Mouse (Mus musculus) liver, embryonic 13.5 days (tissue): Measurements from ENCODE around the gene Tarbp2. TPM values are rescaled to one million over a fixed set of nuclear protein-coding genes. Genes with fewer than 3 reads are reported as not detected.

Source experiments
- ATAC-seq: fragments of 200-750 bp; cut with Nextera tagmentation; 2 replicates; pipeline ENCODE4 v1.8.0; 2017; ENCODE audit warnings: low read depth, mild to moderate bottlenecking, moderate number of reproducible peaks, moderate library complexity
- DNase-seq: peaks from one replicate; pipeline ENCODE4 v3.0.0; 2022
- H3K27ac ChIP-seq: fragments of 300-500 bp; sonication (generic); 2 replicates; pipeline ENCODE4 v1.5.1; 2015; ENCODE audit warnings: moderate library complexity, mild to moderate bottlenecking, inconsistent platforms
- H3K27me3 ChIP-seq: fragments of 300-500 bp; sonication (generic); 2 replicates; pipeline ENCODE4 v1.6.1; 2015; ENCODE audit warnings: mild to moderate bottlenecking, inconsistent platforms
- H3K36me3 ChIP-seq: fragments of 300-500 bp; sonication (generic); 2 replicates; pipeline ENCODE4 v1.6.1; 2015; ENCODE audit warnings: mild to moderate bottlenecking, inconsistent platforms
- H3K4me1 ChIP-seq: fragments of 300-500 bp; sonication (generic); replicated peaks from 2 replicates; pipeline ENCODE4 v1.6.1; 2015; ENCODE audit warnings: inconsistent platforms
- H3K4me2 ChIP-seq: fragments of 300-500 bp; sonication (generic); 2 replicates; pipeline ENCODE4 v1.6.1; 2015; ENCODE audit warnings: inconsistent platforms, mild to moderate bottlenecking, moderate library complexity
- H3K4me3 ChIP-seq: fragments of 300-500 bp; sonication (generic); replicated peaks from 2 replicates; pipeline ENCODE4 v1.5.1; 2015; ENCODE audit warnings: mild to moderate bottlenecking, inconsistent platforms
- H3K9ac ChIP-seq: fragments of 300-500 bp; sonication (generic); 2 replicates; pipeline ENCODE4 v1.6.1; 2015; ENCODE audit warnings: mild to moderate bottlenecking, inconsistent platforms
- H3K9me3 ChIP-seq: fragments of 300-500 bp; sonication (generic); replicated peaks from 2 replicates; pipeline ENCODE4 v1.6.1; 2016; ENCODE audit warnings: inconsistent platforms
- WGBS: fragments of 180-500 bp; shearing (Covaris S2); methylation state at CpG from one replicate; pipeline ENCODE4 v1.1.7; 2015; ENCODE audit not compliant: insufficient replicate concordance; 5-methylcytosine and 5-hydroxymethylcytosine counted together
- polyA plus RNA-seq: library from polyadenylated mRNA; unstranded; fragments of >200 nt; fragmentation: Nextera tagmentation; extraction: Ambion mirVana; gene quantifications from 2 replicates; pipeline ENCODE4 v1.2.1, GENCODE M21; 2015

The Tarbp2 gene
- polyA plus RNA-seq, 1 experiment from 2014 or later, result 52.2 TPM

GRCm38 (mm10) chr15:102516293-102516692, 1.7 kb upstream of the Tarbp2 start:
- WGBS, result 11% methylated on average over 12 of the region's 12 CpGs
- Histone ChIP-seq H3K4me1 (peaks cover 50% of the 10 kb centered on the region), H3K4me2 (peak overlapping the region; percentile 98), H3K27ac (no peak overlapping the region), H3K9me3 (no peaks in the 10 kb centered on the region), H3K4me3 (peak overlapping the region; percentile 81), H3K36me3 (peaks cover 7% of the 10 kb centered on the region; the same call in 1 of the 2 replicates), H3K9ac (peak overlapping the region; percentile 75), H3K27me3 (peaks cover 15% of the 10 kb centered on the region; the same call in 1 of the 2 replicates)
- ATAC-seq (no peak), DNase-seq (no peak)

- peaks cover 51% of the 10 kb centered on the region for H3K4me1 ChIP-seq
Observed at GRCm38 (mm10) chr15:102516728-102517404, 1.1 kb upstream of the Tarbp2 start, which contains the start of gene Map3k12. TSS of gene Map3k12 (minus strand) at chr15:102517064.

GRCm38 (mm10) chr15:102517631-102517975, 389 bp upstream of the Tarbp2 start:
- DNase-seq, result no peak
- 1% methylated on average over 10 of the region's 10 CpGs for WGBS
- Histone ChIP-seq H3K4me1 (peaks cover 51% of the 10 kb centered on the region), H3K27me3 (peaks cover 5% of the 10 kb centered on the region; the same call in 1 of the 2 replicates), H3K9ac (peak overlapping the region; percentile 75), H3K27ac (peak overlapping the region; percentile 85), H3K9me3 (no peaks in the 10 kb centered on the region), H3K4me2 (peak overlapping the region; percentile 98), H3K36me3 (peaks cover 21% of the 10 kb centered on the region), H3K4me3 (peak overlapping the region; percentile 81)
- no peak for ATAC-seq

More at GRCm38 (mm10) chr15:102516728-102517404, 1.1 kb upstream of the Tarbp2 start, which contains the start of gene Map3k12:
- peak within 1 kb of the TSS; percentile 98 for H3K4me2 ChIP-seq
- H3K9me3 ChIP-seq, result no peaks in the 10 kb centered on the region
- H3K4me3 ChIP-seq, result peak within 1 kb of the TSS; percentile 81
- peak within 1 kb of the TSS; percentile 85 for H3K27ac ChIP-seq
- ATAC-seq (no peak), DNase-seq (peak; percentile 47)
- 1% methylated on average over 43 of the region's 43 CpGs for WGBS
- peaks cover 9% of the 10 kb centered on the region; the same call in 1 of the 2 replicates for H3K27me3 ChIP-seq
- H3K36me3 ChIP-seq, result peaks cover 13% of the 10 kb centered on the region
- peak within 1 kb of the TSS; percentile 75 for H3K9ac ChIP-seq

GRCm38 (mm10) chr15:102518859-102519201, 838 bp downstream of the Tarbp2 start:
- ATAC-seq, result no peak
- H3K4me3 ChIP-seq, result peak overlapping the region; percentile 81
- peak overlapping the region; percentile 87 for H3K9ac ChIP-seq
- H3K4me1 ChIP-seq, result peaks cover 51% of the 10 kb centered on the region
- no peak for DNase-seq
- peaks cover 30% of the 10 kb centered on the region for H3K36me3 ChIP-seq
- H3K27me3 ChIP-seq, result peaks cover 5% of the 10 kb centered on the region; the same call in 1 of the 2 replicates
- H3K4me2 ChIP-seq, result peak overlapping the region; percentile 98
- 4% methylated on average over 9 of the region's 9 CpGs for WGBS
- H3K9me3 ChIP-seq, result no peaks in the 10 kb centered on the region
- peak overlapping the region; percentile 96 for H3K27ac ChIP-seq

DNA sequence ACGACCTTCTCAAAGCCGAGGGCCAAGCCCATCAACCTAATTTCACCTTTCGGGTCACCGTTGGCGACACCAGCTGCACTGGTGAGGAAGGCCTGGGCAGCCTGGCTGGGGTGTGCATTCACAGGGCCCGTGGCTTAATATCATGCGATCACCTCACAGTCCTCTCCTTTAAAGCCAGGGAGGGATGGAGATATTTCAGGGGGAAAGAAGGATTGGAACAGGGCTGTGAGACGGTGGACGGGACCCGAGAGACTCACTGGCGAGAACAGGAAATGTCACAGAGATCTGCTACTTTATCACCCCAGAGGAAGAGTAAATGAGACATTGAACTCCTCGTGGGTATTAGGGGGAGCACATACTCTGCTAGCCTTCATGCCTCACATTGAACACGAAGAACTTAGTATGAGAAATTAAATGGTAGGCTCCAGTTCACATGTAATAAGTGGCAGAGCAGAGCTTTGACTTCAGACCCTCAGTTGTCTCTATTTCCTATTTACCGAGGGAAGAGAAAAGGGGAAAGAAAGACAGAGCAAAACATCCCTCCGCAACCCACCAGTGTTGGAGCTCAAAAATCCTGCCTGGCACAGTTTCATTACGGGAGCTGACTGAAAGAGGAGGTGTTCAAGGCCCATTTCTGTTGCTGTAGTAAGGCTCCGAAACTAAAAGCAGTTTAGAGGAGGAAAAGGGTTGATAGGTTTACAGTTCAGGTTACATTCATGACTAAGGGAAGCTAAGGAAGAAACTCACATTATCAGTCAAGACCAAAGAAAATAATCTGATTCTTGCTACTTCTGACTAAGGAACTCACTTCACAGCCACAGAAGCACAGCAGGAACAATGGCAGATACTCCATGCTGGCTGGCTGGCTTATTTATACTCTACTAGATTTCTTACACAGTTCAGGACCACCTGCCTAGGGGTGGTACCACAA, 1.5 kb downstream of the Tarbp2 start:
- no peaks in the 10 kb centered on the region for H3K9me3 ChIP-seq
- peak overlapping the region; percentile 96 for H3K27ac ChIP-seq
- peak overlapping the region; percentile 98 for H3K4me2 ChIP-seq
- peak overlapping the region; percentile 81 for H3K4me3 ChIP-seq
- peaks cover 5% of the 10 kb centered on the region; the same call in 1 of the 2 replicates for H3K27me3 ChIP-seq
- H3K4me1 ChIP-seq, result peaks cover 51% of the 10 kb centered on the region
- H3K36me3 ChIP-seq, result peaks cover 36% of the 10 kb centered on the region
- 35% methylated on average over 17 of the region's 17 CpGs for WGBS
- ATAC-seq (no peak), DNase-seq (no peak)
- peak overlapping the region; percentile 87 for H3K9ac ChIP-seq

- peak overlapping the region; percentile 87 for H3K9ac ChIP-seq
- peak overlapping the region; percentile 96 for H3K27ac ChIP-seq
- H3K36me3 ChIP-seq, result peaks cover 38% of the 10 kb centered on the region
- no peaks in the 10 kb centered on the region for H3K9me3 ChIP-seq
- peak overlapping the region; percentile 98 for H3K4me2 ChIP-seq
- no peak for ATAC-seq
- no peak for DNase-seq
- 24% methylated on average over 4 of the region's 4 CpGs for WGBS
- H3K27me3 ChIP-seq, result peaks cover 5% of the 10 kb centered on the region; the same call in 1 of the 2 replicates
- H3K4me3 ChIP-seq, result peak overlapping the region; percentile 81; the same call in 1 of the 2 replicates
- peaks cover 51% of the 10 kb centered on the region for H3K4me1 ChIP-seq
Observed at GRCm38 (mm10) chr15:102520416-102520815, 2.4 kb downstream of the Tarbp2 start.

DNA sequence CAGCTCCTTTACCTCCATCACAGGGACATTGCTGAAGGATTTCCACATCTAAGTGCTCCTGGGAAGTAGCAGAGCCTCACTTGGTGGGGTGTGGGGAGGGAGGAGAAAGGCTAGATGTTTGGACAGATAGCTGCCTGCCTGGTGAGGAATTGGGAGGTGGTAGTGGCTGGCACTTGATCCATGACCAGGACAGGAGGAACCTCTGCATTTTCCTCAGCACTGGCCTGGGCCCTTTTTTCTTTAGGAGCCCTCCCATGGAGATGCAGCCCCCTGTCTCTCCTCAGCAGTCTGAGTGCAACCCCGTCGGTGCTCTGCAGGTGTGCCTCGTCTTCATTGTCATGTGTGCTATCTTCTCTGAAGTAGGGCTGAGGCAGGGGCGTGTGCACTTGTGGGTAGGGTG, 3.5 kb downstream of the Tarbp2 start:
- H3K27ac ChIP-seq, result 0 out of 2 replicates have a peak overlapping the region, but pooled peaks have one; percentile 96
- no peaks in the 10 kb centered on the region for H3K9me3 ChIP-seq
- no peaks in the 10 kb centered on the region; the same call in 1 of the 2 replicates for H3K27me3 ChIP-seq
- ATAC-seq (no peak), DNase-seq (no peak)
- no peak overlapping the region for H3K4me3 ChIP-seq
- H3K4me1 ChIP-seq, result peaks cover 44% of the 10 kb centered on the region
- H3K9ac ChIP-seq, result no peak overlapping the region
- peaks cover 40% of the 10 kb centered on the region for H3K36me3 ChIP-seq
- 58% methylated on average over 4 of the region's 4 CpGs for WGBS
- no peak overlapping the region for H3K4me2 ChIP-seq

DNA sequence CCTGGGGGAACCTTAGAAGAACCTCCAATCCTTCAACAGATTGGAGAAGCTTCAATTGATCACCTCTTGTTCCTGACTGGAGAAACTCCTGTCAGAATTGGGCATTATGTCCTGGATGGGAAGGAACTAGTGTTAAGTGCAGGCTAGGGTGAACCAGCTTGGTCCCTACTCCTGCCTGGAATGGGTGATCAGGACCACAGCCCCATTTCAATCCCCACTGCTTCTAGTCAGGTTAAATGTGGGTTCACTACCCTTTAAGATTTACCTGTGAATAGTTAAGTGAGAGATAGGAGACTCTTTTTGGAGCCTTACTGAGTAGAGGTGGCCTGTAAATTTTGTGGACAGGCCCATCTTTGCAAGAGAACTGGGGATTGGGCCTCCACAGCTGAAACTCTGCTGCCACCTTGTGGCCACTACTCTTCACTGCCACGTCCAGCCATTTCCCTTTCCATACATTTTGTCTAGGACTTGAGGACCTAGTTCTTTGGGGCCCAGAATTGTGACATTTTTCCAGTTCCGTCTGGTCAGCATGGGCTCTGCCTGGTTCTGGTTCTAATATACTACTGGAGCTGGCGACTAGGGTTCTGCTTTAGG, 7.0 kb downstream of the Tarbp2 start, which contains the start of gene Npff:
Gene Npff (minus strand): TSS at position 51 of the 594 bp plus-strand sequence.
- Histone ChIP-seq H3K36me3 (peaks cover 67% of the 10 kb centered on the region), H3K4me1 (peaks cover 22% of the 10 kb centered on the region), H3K27me3 (no peaks in the 10 kb centered on the region), H3K27ac (no peak within 1 kb of the TSS), H3K9me3 (no peaks in the 10 kb centered on the region), H3K4me2 (no peak within 1 kb of the TSS), H3K9ac (no peak within 1 kb of the TSS), H3K4me3 (no peak within 1 kb of the TSS)
- DNase-seq, result peak; percentile 61
- ATAC-seq, result no peak
- 5% methylated on average over 3 of the region's 3 CpGs for WGBS

- Histone ChIP-seq H3K9me3 (no peaks in the 10 kb centered on the region), H3K9ac (no peak overlapping the region), H3K27ac (no peak overlapping the region), H3K4me3 (no peak overlapping the region), H3K4me2 (no peak overlapping the region), H3K4me1 (peaks cover 8% of the 10 kb centered on the region), H3K27me3 (no peaks in the 10 kb centered on the region), H3K36me3 (peaks cover 67% of the 10 kb centered on the region)
- 73% methylated on average over 6 of the region's 6 CpGs for WGBS
- no peak for DNase-seq
- ATAC-seq, result no peak
Observed at GRCm38 (mm10) chr15:102526111-102527002, 8.4 kb downstream of the Tarbp2 start.

DNA sequence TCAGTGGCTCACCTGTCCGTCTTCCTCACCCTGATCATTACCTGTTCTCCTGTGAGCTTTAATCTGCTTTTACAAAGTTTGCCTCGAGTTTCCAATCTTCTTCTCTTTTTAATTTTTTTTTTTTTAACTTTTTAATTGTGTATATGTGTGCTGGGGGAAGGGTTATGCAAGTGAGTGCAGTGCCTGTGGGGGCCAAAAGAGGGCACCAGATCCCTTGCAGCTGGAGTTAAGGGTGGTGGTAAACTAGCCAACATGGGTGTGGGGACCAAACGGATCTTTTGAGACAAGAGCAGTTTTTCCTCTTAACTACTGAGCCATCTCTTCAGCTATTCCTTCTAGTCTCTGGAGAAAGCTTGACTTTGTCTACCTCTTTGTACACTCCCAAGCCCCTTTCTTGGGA, 9.9 kb downstream of the Tarbp2 start:
- 63% methylated on average over 3 of the region's 3 CpGs for WGBS
- Histone ChIP-seq H3K9me3 (no peaks in the 10 kb centered on the region), H3K36me3 (peaks cover 63% of the 10 kb centered on the region), H3K4me3 (no peak overlapping the region), H3K9ac (no peak overlapping the region), H3K4me1 (no peaks in the 10 kb centered on the region; the same call in 1 of the 2 replicates), H3K27ac (no peak overlapping the region), H3K4me2 (no peak overlapping the region), H3K27me3 (no peaks in the 10 kb centered on the region)
- no peak for DNase-seq
- no peak for ATAC-seq
